Mouse (Mus musculus): ENCODE measurements around the gene Scaper. TPM values are rescaled to one million over a fixed set of nuclear protein-coding genes. Genes with fewer than 3 reads are reported as not detected.

Scaper gene
- total RNA-seq, 1 experiment, result 6.6 TPM

DNA sequence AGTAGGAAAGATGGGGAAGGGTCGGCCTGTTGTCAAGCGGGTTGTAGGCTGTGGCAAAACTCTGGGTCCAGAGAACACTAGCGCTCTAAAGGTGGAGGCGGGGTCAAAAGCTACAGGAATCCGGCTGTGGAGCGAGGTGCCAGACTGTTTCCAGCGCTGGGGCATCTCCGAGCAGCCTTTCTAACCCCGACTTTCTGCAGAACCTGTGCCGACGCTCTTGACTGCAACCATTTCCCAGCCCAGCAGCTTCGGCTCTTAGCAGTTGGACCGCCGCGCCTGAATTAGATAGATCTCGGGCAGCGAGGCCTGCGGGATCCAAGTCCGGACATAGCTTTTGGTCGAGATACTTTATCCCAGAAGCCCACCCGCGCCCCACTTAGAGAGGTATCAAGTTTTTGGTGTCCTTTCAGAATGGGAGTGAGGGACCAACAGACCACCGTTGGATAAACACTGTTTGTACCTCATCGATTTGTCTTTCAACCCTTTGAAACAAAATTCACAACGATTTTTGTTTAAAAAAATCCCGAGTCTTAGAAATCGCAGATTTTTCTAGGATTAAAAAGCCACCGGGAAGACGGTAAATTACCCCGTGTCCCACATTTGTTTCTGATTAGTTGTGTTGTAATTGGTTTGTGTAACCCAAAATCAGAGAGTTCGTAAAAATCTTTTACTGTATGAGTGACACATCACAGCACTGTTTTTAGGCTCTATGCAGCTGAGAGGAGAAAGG lies 398.1 kb downstream of the Scaper start:
- Histone ChIP-seq H3K4me1 (ENCODE audit: control insufficient read depth in 2 of 2, insufficient read depth in 2 of 2, low read length in 2 of 2, poor library complexity in 1 of 2) (peaks cover 0 to 8% of the 10 kb centered on the region in 2 experiments; a peak in 1 of 4 replicates), H3K27ac (ENCODE audit: insufficient read depth, low read depth, low read length, poor library complexity, severe bottlenecking) (no peak overlapping the region), H3K36me3 (ENCODE audit: control insufficient read depth, insufficient read depth, low read length, poor library complexity, severe bottlenecking) (no peaks in the 10 kb centered on the region), H3K9me3 (ENCODE audit: control insufficient read depth, insufficient read depth, low read depth, low read length) (no peaks in the 10 kb centered on the region), H3K4me3 (ENCODE audit: insufficient read depth in 1 of 2, low read depth in 1 of 2, low read length in 2 of 2, poor library complexity in 1 of 2, severe bottlenecking in 1 of 2) (peak overlapping the region in 1 of 2 experiments; percentile 16; a peak in 1 of 4 replicates), H3K9ac (ENCODE audit: insufficient read depth, low read depth, low read length, poor library complexity, severe bottlenecking) (no peak overlapping the region)
- no peak for TF ChIP-seq ZC3H11A (IDR thresholded peaks at IDR 0.05; ENCODE audit: borderline replicate concordance, low read depth, low read length)
- TF ChIP-seq ZNF384 (IDR thresholded peaks at IDR 0.05; ENCODE audit: low read depth, low read length), result no peak
- TF ChIP-seq HCFC1 (IDR thresholded peaks at IDR 0.05; ENCODE audit: borderline replicate concordance, insufficient read depth, low read length), result no peak
- TF ChIP-seq CHD2 (IDR thresholded peaks at IDR 0.05; ENCODE audit: low read depth, low read length), result no peak
- no peak for TF ChIP-seq MAFK (IDR thresholded peaks at IDR 0.05; ENCODE audit: insufficient read depth, low read depth, low read length)
- in situ Hi-C loops (cut with MboI; ENCODE audit: low sequenced_read_pairs in 2 of 2, unreplicated experiment in 2 of 2), result no loop called here
- no peak for DNase-seq (ENCODE audit: low read depth, low spot score)

GRCm38 (mm10) chr9:55539006-55539405 lies 398.9 kb downstream of the Scaper start:
- H3K9ac ChIP-seq (ENCODE audit: insufficient read depth, low read depth, low read length, poor library complexity, severe bottlenecking), result no peak overlapping the region
- TF ChIP-seq HCFC1 (IDR thresholded peaks at IDR 0.05; ENCODE audit: borderline replicate concordance, insufficient read depth, low read length) (no peak), ZNF384 (IDR thresholded peaks at IDR 0.05; ENCODE audit: low read depth, low read length) (no peak), ZC3H11A (IDR thresholded peaks at IDR 0.05; ENCODE audit: borderline replicate concordance, low read depth, low read length) (no peak), CHD2 (IDR thresholded peaks at IDR 0.05; ENCODE audit: low read depth, low read length) (no peak), MAFK (IDR thresholded peaks at IDR 0.05; ENCODE audit: insufficient read depth, low read depth, low read length) (no peak)
- no peak overlapping the region for H3K4me3 ChIP-seq (ENCODE audit: insufficient read depth in 1 of 2, low read depth in 1 of 2, low read length in 2 of 2, poor library complexity in 1 of 2, severe bottlenecking in 1 of 2)
- DNase-seq (ENCODE audit: low read depth, low spot score), result no peak
- in situ Hi-C loops (cut with MboI; ENCODE audit: low sequenced_read_pairs in 2 of 2, unreplicated experiment in 2 of 2), result no loop called here
- no peak overlapping the region for H3K27ac ChIP-seq (ENCODE audit: insufficient read depth, low read depth, low read length, poor library complexity, severe bottlenecking)
- H3K36me3 ChIP-seq (ENCODE audit: control insufficient read depth, insufficient read depth, low read length, poor library complexity, severe bottlenecking), result no peaks in the 10 kb centered on the region
- H3K4me1 ChIP-seq (ENCODE audit: control insufficient read depth in 2 of 2, insufficient read depth in 2 of 2, low read length in 2 of 2, poor library complexity in 1 of 2), result peaks cover 0 to 7% of the 10 kb centered on the region in 2 experiments; a peak in 1 of 4 replicates
- no peaks in the 10 kb centered on the region for H3K9me3 ChIP-seq (ENCODE audit: control insufficient read depth, insufficient read depth, low read depth, low read length)

GRCm38 (mm10) chr9:55538377-55538776 lies 399.5 kb downstream of the Scaper start, which contains the start of gene Isl2:
Gene Isl2 (plus strand): TSS chr9:55538672.
- H3K4me1 ChIP-seq (ENCODE audit: control insufficient read depth in 2 of 2, insufficient read depth in 2 of 2, low read length in 2 of 2, poor library complexity in 1 of 2), result peaks cover 0 to 7% of the 10 kb centered on the region in 2 experiments; a peak in 1 of 4 replicates
- no peaks in the 10 kb centered on the region for H3K9me3 ChIP-seq (ENCODE audit: control insufficient read depth, insufficient read depth, low read depth, low read length)
- in situ Hi-C loops (cut with MboI; ENCODE audit: low sequenced_read_pairs in 2 of 2, unreplicated experiment in 2 of 2), result no loop called here
- no peak for DNase-seq (ENCODE audit: low read depth, low spot score)
- TF ChIP-seq CHD2 (IDR thresholded peaks at IDR 0.05; ENCODE audit: low read depth, low read length) (no peak), ZC3H11A (IDR thresholded peaks at IDR 0.05; ENCODE audit: borderline replicate concordance, low read depth, low read length) (no peak), MAFK (IDR thresholded peaks at IDR 0.05; ENCODE audit: insufficient read depth, low read depth, low read length) (no peak), HCFC1 (IDR thresholded peaks at IDR 0.05; ENCODE audit: borderline replicate concordance, insufficient read depth, low read length) (no peak), ZNF384 (IDR thresholded peaks at IDR 0.05; ENCODE audit: low read depth, low read length) (peak; percentile 38; the same call in 1 of the 2 replicates)
- no peak within 1 kb of the TSS for H3K9ac ChIP-seq (ENCODE audit: insufficient read depth, low read depth, low read length, poor library complexity, severe bottlenecking)
- peak within 1 kb of the TSS in 1 of 2 experiments; percentile 16; a peak in 1 of 4 replicates for H3K4me3 ChIP-seq (ENCODE audit: insufficient read depth in 1 of 2, low read depth in 1 of 2, low read length in 2 of 2, poor library complexity in 1 of 2, severe bottlenecking in 1 of 2)
- no peaks in the 10 kb centered on the region for H3K36me3 ChIP-seq (ENCODE audit: control insufficient read depth, insufficient read depth, low read length, poor library complexity, severe bottlenecking)
- H3K27ac ChIP-seq (ENCODE audit: insufficient read depth, low read depth, low read length, poor library complexity, severe bottlenecking), result no peak within 1 kb of the TSS

DNA sequence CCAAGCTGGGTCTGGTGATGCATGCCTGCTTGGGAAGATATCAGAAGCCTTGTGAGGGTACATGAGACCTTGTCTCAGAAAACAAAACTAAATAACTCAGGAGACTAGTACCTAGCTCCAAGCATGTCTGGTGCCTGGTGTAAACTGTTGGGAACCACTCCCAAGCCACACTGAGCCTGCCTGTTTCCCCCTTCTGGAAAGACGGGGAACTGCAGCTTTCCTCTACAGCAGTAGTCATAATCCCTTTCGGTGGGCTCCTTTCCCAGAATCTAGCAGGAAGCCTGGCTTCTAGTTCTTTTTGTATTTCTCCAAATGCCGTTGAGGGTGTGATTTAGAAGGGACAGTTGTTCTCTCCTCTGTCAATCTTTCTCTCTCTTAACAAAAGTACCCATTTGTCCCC lies 402.0 kb downstream of the Scaper start:
- Histone ChIP-seq H3K4me3 (ENCODE audit: insufficient read depth in 1 of 2, low read depth in 1 of 2, low read length in 2 of 2, poor library complexity in 1 of 2, severe bottlenecking in 1 of 2) (no peak overlapping the region), H3K4me1 (ENCODE audit: control insufficient read depth in 2 of 2, insufficient read depth in 2 of 2, low read length in 2 of 2, poor library complexity in 1 of 2) (peaks cover 0 to 3% of the 10 kb centered on the region in 2 experiments; a peak in 1 of 4 replicates), H3K9ac (ENCODE audit: insufficient read depth, low read depth, low read length, poor library complexity, severe bottlenecking) (no peak overlapping the region), H3K36me3 (ENCODE audit: control insufficient read depth, insufficient read depth, low read length, poor library complexity, severe bottlenecking) (no peaks in the 10 kb centered on the region), H3K9me3 (ENCODE audit: control insufficient read depth, insufficient read depth, low read depth, low read length) (no peaks in the 10 kb centered on the region), H3K27ac (ENCODE audit: insufficient read depth, low read depth, low read length, poor library complexity, severe bottlenecking) (no peak overlapping the region)
- TF ChIP-seq ZC3H11A (IDR thresholded peaks at IDR 0.05; ENCODE audit: borderline replicate concordance, low read depth, low read length), result no peak
- no peak for TF ChIP-seq HCFC1 (IDR thresholded peaks at IDR 0.05; ENCODE audit: borderline replicate concordance, insufficient read depth, low read length)
- no peak for TF ChIP-seq ZNF384 (IDR thresholded peaks at IDR 0.05; ENCODE audit: low read depth, low read length)
- no peak for TF ChIP-seq MAFK (IDR thresholded peaks at IDR 0.05; ENCODE audit: insufficient read depth, low read depth, low read length)
- no peak for TF ChIP-seq CHD2 (IDR thresholded peaks at IDR 0.05; ENCODE audit: low read depth, low read length)
- no peak for DNase-seq (ENCODE audit: low read depth, low spot score)
- in situ Hi-C loops (cut with MboI; ENCODE audit: low sequenced_read_pairs in 2 of 2, unreplicated experiment in 2 of 2), result no loop called here
